Mouse (Mus musculus) thymus, adult 2 months (tissue): ENCODE measurements around the gene Cdh4.

ENCODE experiments used
- CTCF ChIP-seq: fragments of 200-500 bp; IDR thresholded peaks from 2 replicates; pipeline ENCODE4 v1.5.1; 2012; ENCODE audit warnings: mild to moderate bottlenecking, control low read depth, low read length, moderate library complexity, borderline replicate concordance; ENCODE audit not compliant: control insufficient read depth, poor library complexity, insufficient read depth; ENCODE audit errors: extremely low read depth
- POLR2A ChIP-seq: fragments of 200-500 bp; IDR thresholded peaks from 2 replicates; pipeline ENCODE4 v1.6.1; 2012; ENCODE audit warnings: mild to moderate bottlenecking, low read length, control low read depth, moderate library complexity; ENCODE audit not compliant: control insufficient read depth, poor library complexity, insufficient read depth; ENCODE audit errors: extremely low read depth

GRCm38 (mm10) chr2:179582966-179583365 lies 140.7 kb downstream of the Cdh4 start:
- TF ChIP-seq CTCF: no peak
- no peak for TF ChIP-seq POLR2A
